14 mouse cellular contexts compared by ENCODE assay signal in the genomic region with DNA sequence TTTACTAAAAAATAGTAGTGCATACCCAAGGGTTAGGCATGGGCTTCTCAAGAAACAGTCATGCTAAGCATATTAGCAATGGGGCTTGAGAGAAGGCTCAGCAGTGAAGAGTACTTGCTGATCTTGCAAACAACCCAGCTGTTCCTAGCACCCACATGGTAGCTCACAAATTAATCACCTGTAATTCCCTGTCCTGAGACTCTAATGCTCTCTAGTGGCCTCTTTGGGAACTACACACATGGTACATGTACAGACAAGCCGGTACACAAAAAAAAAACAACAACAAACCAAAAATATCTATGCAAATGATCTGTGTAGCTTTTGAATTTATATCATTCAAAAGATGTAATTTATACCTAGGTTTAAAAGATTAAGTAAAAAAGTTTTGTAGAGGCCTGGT. TPM values are rescaled to one million over a fixed set of nuclear protein-coding genes. Genes with fewer than 3 reads are reported as not detected.
A peak's percentile ranks its signal among the peaks of the same experiment; 100 is the strongest.
DNase-seq lines count a peak whose midpoint lies in the region; ATAC-seq and TF ChIP-seq lines count a peak whose summit lies in the region.
"Had no signal": no experiment of that assay in that cellular context is flagged by ENCODE, and none has a peak within 500 bp of the region (broad histone marks: within the 10 kb centered on the region; RNA-seq: fewer than 3 reads in every experiment).

No protein-coding gene starts in this region.

- 90% methylated on average over 1 of the region's 1 CpGs for WGBS in liver, adult 2 months
- WGBS in liver, embryonic 12.5 days (ENCODE audit: insufficient replicate concordance): 57% methylated on average over 1 of the region's 1 CpGs

- H3K4me2 ChIP-seq in liver, embryonic 12.5 days: no peak overlapping the region
- H3K4me2 ChIP-seq: stomach, embryonic 15.5 days had no signal

- no peaks in the 10 kb centered on the region for H3K36me3 ChIP-seq in liver, adult 2 months (ENCODE audit: control insufficient read depth, insufficient read depth, low read length)
- H3K36me3 ChIP-seq in liver, embryonic 12.5 days: no peaks in the 10 kb centered on the region
- H3K36me3 ChIP-seq: forebrain, embryonic 10.5 days; stomach, embryonic 15.5 days had no signal

- H3K79me2 ChIP-seq in liver, adult 2 months (ENCODE audit: control insufficient read depth, insufficient read depth, low read length): no peaks in the 10 kb centered on the region

- no peak overlapping the region for H3K27ac ChIP-seq in liver, adult 2 months (replicated peaks; ENCODE audit: insufficient read depth, low read depth, low read length)
- H3K27ac ChIP-seq in liver, embryonic 12.5 days: no peak overlapping the region
- H3K27ac ChIP-seq: forebrain, embryonic 10.5 days; stomach, embryonic 15.5 days had no signal

- H3K27me3 ChIP-seq in liver, adult 2 months (ENCODE audit: control insufficient read depth, insufficient read depth, low read length): no peaks in the 10 kb centered on the region
- peaks cover 2% of the 10 kb centered on the region; the same call in 1 of the 2 replicates for H3K27me3 ChIP-seq in liver, embryonic 12.5 days (replicated peaks)
- H3K27me3 ChIP-seq: stomach, embryonic 15.5 days had no signal

- 0 out of 2 replicates have a peak, but pooled peaks have one; percentile 9 for TF ChIP-seq CTCF in liver, adult 2 months (IDR thresholded peaks at IDR 0.05; ENCODE audit: low read depth, low read length)

- H3K4me3 ChIP-seq in liver, adult 2 months (ENCODE audit: insufficient read depth, low read depth, low read length): no peak overlapping the region
- no peak overlapping the region for H3K4me3 ChIP-seq in liver, embryonic 12.5 days
- H3K4me3 ChIP-seq: forebrain, embryonic 10.5 days; stomach, embryonic 15.5 days had no signal

- H3K9me3 ChIP-seq in liver, embryonic 12.5 days (replicated peaks): no peaks in the 10 kb centered on the region
- H3K9me3 ChIP-seq: forebrain, embryonic 10.5 days; stomach, embryonic 15.5 days had no signal

- DNase-seq in embryo, embryonic 10 days (ENCODE audit: low spot score): peak; percentile 16
- DNase-seq in embryo, embryonic 9.5 days (ENCODE audit: extremely low spot score): no peak
- DNase-seq in liver, adult 2 months (ENCODE audit: extremely low read depth, low read depth, low spot score): peak; percentile 21
- DNase-seq in ES-CJ7 (ENCODE audit: low read depth, low spot score): peak; percentile 84
- DNase-seq in right cerebral cortex, postnatal 10 days (ENCODE audit: low spot score in 2 of 2): no peak
- DNase-seq: adrenal gland, postnatal 25 days had no signal

- no peak for TF ChIP-seq POLR2A in liver, adult 2 months (IDR thresholded peaks at IDR 0.05; ENCODE audit: extremely low read depth, insufficient read depth, low read length)

- no peaks in the 10 kb centered on the region for H3K4me1 ChIP-seq in liver, adult 2 months (ENCODE audit: control insufficient read depth, insufficient read depth, low read length)
- peaks cover 25% of the 10 kb centered on the region for H3K4me1 ChIP-seq in liver, embryonic 12.5 days
- H3K4me1 ChIP-seq: forebrain, embryonic 10.5 days; stomach, embryonic 15.5 days had no signal

- ATAC-seq in liver, embryonic 12.5 days: no peak
- ATAC-seq in erythroid progenitor cell, adult 5-6 weeks (replicated peaks; ENCODE audit: low FRiP score, poor library complexity, severe bottlenecking): peak; percentile 76
- no peak for ATAC-seq in megakaryocyte, adult 5-6 weeks (ENCODE audit: poor library complexity, severe bottlenecking)

- H3K9ac ChIP-seq in liver, adult 2 months (ENCODE audit: low read depth, low read length): no peak overlapping the region
- H3K9ac ChIP-seq in liver, embryonic 12.5 days: no peak overlapping the region
- H3K9ac ChIP-seq: stomach, embryonic 15.5 days had no signal

RNA-seq across cellular contexts. Expression of a gene that starts 7.9 kb away (rescaled TPM):
- not detected in 2 replicates for total RNA-seq in liver, adult 2 months (2014; rRNA removed)
- polyA plus RNA-seq in liver, adult 2 months (2012; rRNA removed): not detected in 2 replicates
- polyA plus RNA-seq in liver, embryonic 12.5 days (2016; fragmentation: Nextera tagmentation; extraction: Ambion mirVana): 0.17 and 0.20 TPM in 2 replicates
- not detected in 2 replicates for total RNA-seq in erythroid progenitor cell, adult 5-6 weeks (2015; ENCODE audit: low replicate concordance)
- not detected in 2 replicates for total RNA-seq in erythroid progenitor cell, adult 5-6 weeks (2017; ENCODE audit: low replicate concordance)
- not detected in 2 replicates for total RNA-seq in megakaryocyte, adult 5-6 weeks (2015)
- not detected in 2 replicates for total RNA-seq in megakaryocyte, adult 5-6 weeks (2017)
- total RNA-seq: adrenal gland, postnatal 25 days; granulocyte monocyte progenitor cell, adult 5-6 weeks; layer of hippocampus, postnatal 14 days had no signal
- polyA plus RNA-seq: stomach, embryonic 15.5 days had no signal

RNA-seq across cellular contexts. Expression of a gene that starts 19.5 kb away (rescaled TPM):
- not detected in 2 replicates for total RNA-seq in liver, adult 2 months (2014; rRNA removed)
- not detected in 2 replicates for polyA plus RNA-seq in liver, adult 2 months (2012; rRNA removed)
- 0.31 and 0.44 TPM in 2 replicates for polyA plus RNA-seq in liver, embryonic 12.5 days (2016; fragmentation: Nextera tagmentation; extraction: Ambion mirVana)
- total RNA-seq in erythroid progenitor cell, adult 5-6 weeks (2015; ENCODE audit: low replicate concordance): not detected in 2 replicates
- total RNA-seq in erythroid progenitor cell, adult 5-6 weeks (2017; ENCODE audit: low replicate concordance): not detected in 2 replicates
- not detected in 2 replicates for total RNA-seq in megakaryocyte, adult 5-6 weeks (2015)
- total RNA-seq in megakaryocyte, adult 5-6 weeks (2017): not detected in 2 replicates
- total RNA-seq: adrenal gland, postnatal 25 days; granulocyte monocyte progenitor cell, adult 5-6 weeks; layer of hippocampus, postnatal 14 days had no signal
- polyA plus RNA-seq: forebrain, embryonic 10.5 days; liver, embryonic 16.5 days had no signal

RNA-seq across cellular contexts. Expression of a gene that starts 33.7 kb away (rescaled TPM):
- not detected in 2 replicates for total RNA-seq in liver, adult 2 months (2014; rRNA removed)
- polyA plus RNA-seq in liver, adult 2 months (2012; rRNA removed): not detected in 2 replicates
- polyA plus RNA-seq in liver, embryonic 12.5 days (2016; fragmentation: Nextera tagmentation; extraction: Ambion mirVana): not detected in 2 replicates
- total RNA-seq in erythroid progenitor cell, adult 5-6 weeks (2015; ENCODE audit: low replicate concordance): not detected in 2 replicates
- total RNA-seq in erythroid progenitor cell, adult 5-6 weeks (2017; ENCODE audit: low replicate concordance): not detected in 2 replicates
- total RNA-seq in megakaryocyte, adult 5-6 weeks (2015): not detected in 2 replicates
- not detected in 2 replicates for total RNA-seq in megakaryocyte, adult 5-6 weeks (2017)
- total RNA-seq: adrenal gland, postnatal 25 days; granulocyte monocyte progenitor cell, adult 5-6 weeks had no signal
- polyA plus RNA-seq: forebrain, embryonic 10.5 days; liver, embryonic 16.5 days; stomach, embryonic 15.5 days had no signal

RNA-seq across cellular contexts. Expression of a gene that starts 45.4 kb away (rescaled TPM):
- total RNA-seq in liver, adult 2 months (2014; rRNA removed): 0.55 and 0.67 TPM in 2 replicates
- 0.76 and 0.81 TPM in 2 replicates for polyA plus RNA-seq in liver, adult 2 months (2012; rRNA removed)
- polyA plus RNA-seq in liver, embryonic 12.5 days (2016; fragmentation: Nextera tagmentation; extraction: Ambion mirVana): 0.37 and 0.43 TPM in 2 replicates
- total RNA-seq in erythroid progenitor cell, adult 5-6 weeks (2015; ENCODE audit: low replicate concordance): not detected in 2 replicates
- not detected in 2 replicates for total RNA-seq in erythroid progenitor cell, adult 5-6 weeks (2017; ENCODE audit: low replicate concordance)
- total RNA-seq in megakaryocyte, adult 5-6 weeks (2015): 0.46 TPM in 1 of 2 replicates, not detected in the other
- total RNA-seq in megakaryocyte, adult 5-6 weeks (2017): 0.88 TPM in 1 of 2 replicates, not detected in the other
- total RNA-seq: adrenal gland, postnatal 25 days; granulocyte monocyte progenitor cell, adult 5-6 weeks; layer of hippocampus, postnatal 14 days had no signal
- polyA plus RNA-seq: forebrain, embryonic 10.5 days had no signal

Comparison
In these comparisons a context has a peak if more than half of its experiments do, and no peak if none do; other contexts are left out.
1. DNase-seq: peak in embryo, embryonic 10 days (single experiment), liver, adult 2 months (single experiment) and ES-CJ7 (single experiment); none in embryo, embryonic 9.5 days (single experiment) and right cerebral cortex, postnatal 10 days (0 of 2).